ENCODE assay signal across 14 mouse cellular contexts in the genomic region with DNA sequence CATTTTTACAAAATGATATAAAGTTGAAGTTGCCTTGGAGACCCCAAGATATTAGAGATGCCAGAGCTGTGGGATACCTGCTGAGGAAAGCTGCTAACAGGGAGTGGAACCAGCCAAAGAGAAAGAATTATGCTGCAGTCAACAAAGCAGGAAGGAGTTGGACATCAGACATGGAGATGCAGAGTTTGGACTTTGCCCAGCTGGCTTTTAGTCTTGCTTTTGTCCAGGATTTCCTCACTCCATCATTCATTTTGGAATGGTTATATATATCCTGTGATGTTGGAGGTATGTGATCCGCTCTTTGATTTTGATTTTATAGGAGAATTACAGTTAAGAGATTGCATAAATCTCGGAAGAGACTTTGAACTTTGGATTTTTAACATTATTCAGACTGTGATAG.
"Had no signal": no experiment of that assay in that cellular context is flagged by ENCODE, and none has a peak within 500 bp of the region (broad histone marks: within the 10 kb centered on the region; RNA-seq: fewer than 3 reads in every experiment).

No protein-coding gene starts in this region.

- ATAC-seq: midbrain, embryonic 16.5 days had no signal

- H3K27me3 ChIP-seq: midbrain, embryonic 12.5 days; neural tube, embryonic 12.5 days; stomach, embryonic 15.5 days had no signal

- H3K4me3 ChIP-seq: midbrain, embryonic 10.5 days; midbrain, embryonic 12.5 days; neural tube, embryonic 12.5 days; stomach, embryonic 15.5 days had no signal

- H3K36me3 ChIP-seq: midbrain, embryonic 10.5 days; midbrain, embryonic 12.5 days; neural tube, embryonic 12.5 days; stomach, embryonic 15.5 days had no signal

- H3K9me3 ChIP-seq: midbrain, embryonic 10.5 days; midbrain, embryonic 12.5 days; neural tube, embryonic 12.5 days; stomach, embryonic 15.5 days had no signal

- DNase-seq: lung, adult 18-20 months; lung, embryonic 14.5 days; lung, postnatal 10 days; lung, postnatal 4 days; midbrain, embryonic 14.5 days; right cerebral cortex, postnatal 14 days; thymus, adult 18-20 months; thymus, postnatal 14 days; thymus, postnatal 36 days had no signal

- H3K27ac ChIP-seq: midbrain, embryonic 10.5 days; midbrain, embryonic 12.5 days; neural tube, embryonic 12.5 days had no signal

- H3K4me2 ChIP-seq: lung, embryonic 14.5 days; midbrain, embryonic 12.5 days; neural tube, embryonic 12.5 days; stomach, embryonic 15.5 days had no signal

- H3K4me1 ChIP-seq: midbrain, embryonic 12.5 days had no signal

- H3K9ac ChIP-seq: lung, embryonic 14.5 days; midbrain, embryonic 12.5 days; neural tube, embryonic 12.5 days; stomach, embryonic 15.5 days had no signal
